Mouse (Mus musculus) naive thymus-derived CD4-positive, alpha-beta T cell, adult 2 months (primary cell): ENCODE results near the gene Tead1.

Experiments
- DNase-seq: peaks from one replicate; pipeline ENCODE4 v3.0.0-alpha.2; 2011; ENCODE audit warnings: low read depth

Gene Tead1

DNA sequence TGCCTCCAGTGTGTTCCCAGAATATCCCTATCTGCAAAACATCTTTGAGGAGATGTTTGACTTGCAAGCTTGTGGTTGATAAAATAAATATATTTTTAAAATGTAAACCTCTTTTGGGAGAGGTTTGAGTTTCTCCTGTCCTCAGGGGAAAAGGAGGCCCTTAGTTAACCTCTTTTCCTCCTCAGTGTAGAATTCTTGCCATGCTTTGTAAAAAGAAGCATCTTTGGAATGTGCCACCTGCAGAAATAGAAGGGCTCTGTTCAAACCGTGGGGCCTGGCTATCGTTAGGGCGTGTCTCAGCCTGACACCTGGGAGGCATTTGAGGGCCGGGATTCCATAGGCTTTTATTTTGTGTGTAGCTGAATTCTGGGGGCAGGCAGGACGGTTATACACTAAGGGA is 51.1 kb downstream of the Tead1 start:
- DNase-seq = no peak

DNA sequence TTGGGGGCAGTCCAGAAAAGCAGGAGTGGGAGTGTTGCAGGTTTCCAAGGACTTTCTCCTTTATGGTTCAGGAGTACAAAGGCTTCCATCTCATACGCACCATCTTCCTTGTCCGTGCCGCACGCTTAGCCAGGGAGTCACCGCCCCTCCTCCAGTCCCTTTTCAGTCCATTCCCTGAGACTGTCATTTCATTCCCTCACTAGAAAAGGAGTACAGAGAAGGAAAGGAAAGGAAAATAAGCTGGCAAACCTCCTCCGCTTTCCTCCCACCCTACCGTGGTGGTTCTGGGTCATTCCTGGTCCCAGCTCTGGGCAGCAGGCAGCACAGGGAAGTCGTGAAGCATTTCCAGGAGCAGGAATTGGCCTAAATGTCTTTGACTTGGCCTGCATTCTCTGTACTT is 52.5 kb downstream of the Tead1 start:
- no peak for DNase-seq

DNA sequence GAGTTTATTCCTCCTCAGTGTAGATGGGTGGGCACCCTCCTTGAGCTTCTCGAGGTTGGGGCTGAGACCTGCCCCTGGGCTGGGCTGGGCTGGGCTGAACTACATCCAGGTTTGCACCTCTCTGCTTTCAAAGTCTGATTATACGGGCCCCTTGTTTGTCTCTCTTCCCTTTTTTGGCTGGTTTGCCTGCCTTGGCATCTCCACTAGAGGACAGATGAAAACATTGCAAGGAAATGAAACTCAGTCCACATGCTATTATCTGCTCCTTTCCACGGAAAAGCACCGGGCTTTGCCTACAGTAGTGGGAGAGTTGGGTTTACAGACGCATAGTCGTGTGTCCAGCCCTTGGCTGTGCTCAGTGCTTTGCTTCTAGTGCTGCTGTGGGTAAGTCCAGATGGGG is 60.1 kb downstream of the Tead1 start:
- DNase-seq = no peak

DNA sequence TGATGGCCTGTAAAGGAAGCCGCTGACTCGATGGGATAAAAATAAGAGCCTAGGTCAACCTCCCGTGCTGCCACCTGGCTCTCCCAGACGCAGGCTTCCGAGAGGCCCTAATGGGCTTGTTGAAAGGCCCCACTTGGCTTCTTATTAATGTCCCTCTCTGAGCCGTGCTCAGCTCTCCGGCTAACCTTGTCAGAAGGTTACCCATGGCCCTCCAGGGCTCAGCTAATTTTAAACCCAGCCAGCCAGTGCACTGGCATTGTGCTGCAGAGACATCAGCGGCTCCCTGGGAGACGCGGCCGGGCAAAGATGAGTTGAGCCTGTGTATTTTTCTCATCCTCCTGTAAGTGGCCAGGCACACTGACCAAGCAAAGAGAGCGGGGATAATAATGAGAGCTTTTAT is 62.7 kb downstream of the Tead1 start:
- DNase-seq = no peak

DNA sequence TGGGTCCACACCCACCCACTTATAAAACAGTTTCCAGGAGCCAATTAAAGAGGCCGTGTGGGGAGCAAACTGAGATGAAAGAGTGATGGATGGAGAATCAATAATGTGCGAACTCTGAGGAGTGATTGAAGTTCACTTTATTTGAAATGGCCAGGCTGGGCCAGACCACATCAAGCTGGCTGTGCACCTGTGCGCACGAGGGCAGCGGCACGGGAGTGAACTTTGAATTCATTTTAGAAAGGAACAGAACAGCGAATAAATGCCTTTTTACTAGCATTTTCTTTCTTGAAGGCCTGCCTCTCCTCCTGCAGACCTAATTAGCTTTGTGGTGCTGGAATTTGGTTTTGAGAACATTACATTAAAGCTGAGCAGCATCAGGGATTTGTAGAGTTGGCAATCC is 63.9 kb downstream of the Tead1 start:
- DNase-seq = no peak

DNA sequence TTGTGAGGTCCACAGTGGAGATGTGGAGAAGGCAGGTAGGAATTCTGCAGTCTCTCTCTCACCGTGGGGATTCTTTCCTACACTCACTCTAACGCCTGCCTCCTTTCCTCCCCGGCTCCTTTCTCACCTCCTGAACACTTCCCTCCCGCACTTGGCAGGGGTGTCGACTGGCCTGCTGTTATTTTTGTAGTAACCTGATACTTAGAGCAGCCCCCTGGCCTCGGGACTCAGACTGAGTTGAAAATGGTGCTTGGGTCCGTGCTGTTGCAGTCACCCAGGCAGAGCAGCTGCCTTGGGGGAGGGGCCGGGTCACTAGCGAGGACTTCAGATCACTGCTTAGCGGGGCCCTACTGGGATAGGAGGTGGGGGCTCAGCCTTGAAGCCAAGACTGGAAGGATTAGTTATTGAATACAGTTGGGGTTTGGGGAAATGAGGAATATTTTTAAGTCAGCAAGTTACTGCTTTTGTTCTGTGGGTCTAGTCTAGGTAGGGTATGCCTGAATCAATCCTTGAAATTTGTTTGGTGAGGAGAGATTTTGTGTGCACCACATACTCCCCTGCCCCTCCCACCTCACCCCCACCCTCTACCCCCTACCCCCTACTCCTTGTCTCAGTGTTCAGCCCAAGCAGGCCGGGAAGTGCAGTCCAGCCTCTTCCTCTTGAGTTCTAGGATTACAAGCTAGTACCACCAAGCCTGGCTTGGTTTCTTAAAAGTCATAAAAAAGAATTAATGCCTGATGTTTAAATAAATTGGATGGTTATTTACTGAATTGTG is 64.7 kb downstream of the Tead1 start:
- no peak for DNase-seq

DNA sequence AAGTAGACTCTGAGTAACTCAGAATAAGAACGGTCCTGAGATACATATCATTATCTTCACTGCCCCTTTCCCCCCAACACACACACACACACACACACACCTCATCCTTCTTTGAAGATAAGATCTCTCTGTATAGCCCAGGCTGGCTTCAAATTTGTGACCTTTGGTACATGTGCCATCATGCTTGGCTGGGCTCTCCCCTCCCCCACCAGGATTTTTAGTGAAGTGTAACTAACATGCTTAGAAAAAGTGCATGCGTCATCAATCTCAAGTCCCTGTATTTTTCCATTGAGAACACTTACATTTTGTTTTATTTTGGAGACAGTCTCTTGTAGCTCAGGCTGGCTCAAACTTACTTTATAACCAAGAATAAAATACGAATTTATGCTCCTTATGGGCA is 68.1 kb downstream of the Tead1 start:
- DNase-seq = no peak

DNA sequence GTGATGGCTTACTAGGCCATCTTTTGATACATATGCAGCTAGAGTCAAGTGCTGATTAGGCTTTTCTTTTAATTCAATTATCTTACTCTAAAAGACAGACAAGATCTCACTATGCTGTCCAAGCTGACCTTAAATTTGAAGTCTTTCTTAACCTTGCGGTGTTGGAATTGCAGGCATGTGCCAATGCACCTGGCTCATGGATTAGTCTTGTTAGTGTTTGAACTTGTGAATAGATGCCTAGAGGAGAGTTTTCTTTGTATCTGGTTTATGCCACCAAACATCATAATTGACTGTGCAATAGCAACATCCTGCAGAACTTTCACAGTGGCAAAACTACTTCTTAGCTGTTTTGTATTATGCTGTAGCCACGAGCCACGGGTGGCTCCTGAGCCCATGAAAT is 68.7 kb downstream of the Tead1 start:
- no peak for DNase-seq

DNA sequence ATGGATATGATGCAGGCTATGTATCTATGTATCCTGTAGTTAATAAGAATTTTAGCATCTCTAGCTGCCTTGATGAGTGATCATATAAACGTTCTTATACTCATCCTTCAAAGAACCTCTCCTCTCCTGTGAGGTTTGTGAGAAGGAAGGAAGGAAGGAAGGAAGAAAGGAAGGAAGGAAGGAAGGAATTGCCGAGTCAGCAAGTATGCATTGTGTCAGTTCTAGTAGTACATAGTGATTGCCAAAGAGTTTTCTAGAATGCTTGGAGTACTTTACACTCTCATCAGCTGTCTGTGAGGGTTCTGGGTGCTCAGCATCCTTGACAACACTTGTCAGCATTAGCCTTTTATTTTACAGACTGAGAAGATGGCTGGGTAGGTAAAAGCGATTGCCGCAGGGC is 69.2 kb downstream of the Tead1 start:
- no peak for DNase-seq

DNA sequence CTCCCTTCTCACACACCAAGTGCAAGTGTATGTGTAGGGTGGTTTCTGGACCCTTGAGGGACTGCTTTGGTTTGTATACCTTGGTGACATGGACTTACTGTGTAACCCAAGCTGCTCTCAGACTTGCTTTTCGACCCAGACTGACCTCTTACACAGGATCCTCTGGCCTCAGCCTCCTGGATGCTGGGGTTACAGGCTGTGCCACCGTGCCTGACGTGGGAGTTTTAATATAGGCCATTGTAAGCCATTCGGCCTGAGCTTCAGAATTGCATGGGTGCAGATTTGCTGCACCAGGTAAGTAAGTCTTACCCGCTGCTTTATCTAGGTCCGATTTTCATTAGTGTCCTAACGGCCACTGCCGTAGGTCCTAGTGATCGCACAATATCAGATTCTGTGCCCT is 71.0 kb downstream of the Tead1 start:
- DNase-seq = no peak

DNA sequence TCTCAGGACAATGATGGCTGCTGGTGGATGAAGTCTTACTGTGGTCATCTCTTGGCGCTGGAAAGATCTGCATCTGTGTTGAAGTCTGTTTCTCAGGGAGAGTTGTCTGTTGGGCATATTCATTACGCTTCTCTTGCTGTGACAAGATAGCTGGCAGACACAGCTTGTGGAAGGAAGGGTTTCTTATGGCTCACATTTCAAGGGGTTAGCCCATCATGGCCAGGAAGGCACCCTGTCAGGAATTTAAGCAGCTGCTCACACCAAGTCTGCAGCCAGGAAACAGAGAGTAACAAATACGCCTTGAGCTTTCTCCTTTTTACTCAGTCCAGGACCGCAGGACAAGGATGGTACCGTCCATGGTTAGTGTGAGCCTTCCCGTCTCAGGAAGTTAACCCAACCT is 73.2 kb downstream of the Tead1 start:
- DNase-seq = no peak

DNA sequence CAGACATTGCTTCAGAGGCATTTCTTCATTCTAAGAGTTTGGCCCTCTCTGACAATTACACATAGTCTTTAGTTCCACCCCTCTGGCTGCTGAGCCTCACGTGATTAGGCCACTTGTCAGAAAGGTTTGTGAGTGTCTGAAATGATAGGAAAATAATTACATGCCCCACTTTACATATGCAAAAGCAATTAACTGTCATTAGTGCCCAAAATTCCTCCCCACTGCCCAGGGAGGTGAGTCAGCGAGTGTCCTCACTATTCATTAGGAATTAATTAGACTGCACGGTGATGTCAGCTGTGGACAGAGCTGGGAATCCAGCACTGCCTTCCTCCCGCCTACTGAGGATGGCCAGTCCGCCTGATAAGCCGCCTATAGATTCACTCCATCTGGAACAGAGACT is 74.2 kb downstream of the Tead1 start:
- DNase-seq = no peak

DNA sequence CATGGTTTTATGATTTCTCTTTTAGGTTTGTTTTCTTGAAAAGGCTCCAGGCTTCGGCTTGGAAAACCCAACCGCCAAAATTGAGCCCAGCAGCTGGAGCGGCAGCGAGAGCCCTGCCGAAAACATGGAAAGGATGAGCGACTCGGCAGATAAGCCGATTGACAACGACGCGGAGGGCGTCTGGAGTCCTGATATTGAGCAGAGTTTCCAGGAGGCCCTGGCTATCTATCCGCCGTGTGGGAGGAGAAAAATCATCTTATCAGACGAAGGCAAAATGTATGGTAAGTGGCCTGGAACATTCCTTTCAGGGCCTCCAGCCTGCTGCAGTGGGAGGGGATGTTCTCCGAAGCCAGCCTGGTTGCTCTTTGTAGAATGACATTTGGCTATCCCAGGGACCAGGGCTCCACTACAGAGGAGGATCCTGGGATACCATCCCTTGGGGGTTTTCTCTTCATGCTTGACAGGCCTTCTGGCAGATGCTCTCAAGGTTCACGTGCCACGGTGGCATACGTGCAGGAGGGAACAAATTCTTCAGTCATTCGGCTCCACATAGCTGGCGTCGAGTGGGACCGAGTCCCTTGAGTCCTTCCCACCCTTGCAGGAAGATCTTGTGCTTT is 80.3 kb downstream of the Tead1 start:
- DNase-seq = no peak

DNA sequence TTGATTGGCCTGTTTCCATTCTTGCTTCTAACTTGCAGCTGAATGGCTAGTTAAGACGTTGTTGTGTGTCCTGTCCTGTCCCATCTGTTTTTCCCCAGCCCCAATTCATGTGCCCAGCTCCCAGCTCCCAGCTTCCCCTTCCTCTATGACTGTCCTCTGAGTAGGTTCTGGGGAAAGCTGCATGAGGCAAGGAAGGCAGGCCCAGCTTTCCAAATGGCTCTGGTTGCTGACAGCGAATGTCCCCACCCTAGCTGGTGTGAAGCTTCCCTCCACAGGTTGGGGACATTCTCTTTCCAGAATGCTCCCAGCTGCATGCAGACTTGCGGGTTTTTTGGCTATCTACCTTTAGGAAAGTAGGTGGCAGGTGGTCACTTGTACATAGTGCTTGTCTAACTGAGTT is 81.2 kb downstream of the Tead1 start:
- no peak for DNase-seq

DNA sequence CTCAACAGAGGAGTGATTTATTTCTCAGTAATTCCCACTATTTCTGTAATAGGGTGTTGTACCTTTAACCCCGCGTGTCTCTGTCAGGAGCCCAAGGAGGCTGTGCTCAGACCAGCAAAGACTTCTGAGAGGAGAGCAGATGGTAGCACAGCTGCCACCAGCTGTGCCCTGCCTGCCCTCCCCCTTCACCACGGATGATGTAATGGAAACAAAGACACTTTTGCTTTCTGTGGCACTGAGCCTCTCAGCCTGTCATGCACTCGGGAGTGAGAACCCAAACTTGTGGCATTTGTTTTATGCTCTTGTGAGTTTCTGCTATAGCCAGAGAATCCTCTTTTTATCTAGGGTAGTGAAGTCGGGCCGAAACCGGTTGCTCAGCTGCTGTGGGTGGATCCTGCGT is 81.7 kb downstream of the Tead1 start:
- no peak for DNase-seq

DNA sequence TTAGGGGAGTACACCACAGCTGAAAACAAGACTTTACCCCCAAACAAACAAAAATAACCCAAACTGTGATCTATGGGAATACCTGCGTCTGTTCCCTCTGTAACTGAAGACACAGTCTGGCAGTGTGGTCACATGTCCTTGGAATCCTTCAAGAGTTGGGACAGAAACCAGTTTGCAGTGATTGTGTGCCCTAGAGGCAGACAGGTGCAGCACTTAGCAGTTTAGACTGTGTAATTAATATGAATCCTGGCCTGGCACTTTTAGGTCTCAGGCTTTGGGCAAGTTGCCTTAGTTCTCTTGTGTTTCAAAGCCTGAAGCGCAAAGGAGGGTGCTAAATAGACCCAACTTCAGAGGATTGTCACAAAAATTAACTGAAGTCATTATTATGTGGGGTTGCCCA is 83.8 kb downstream of the Tead1 start:
- no peak for DNase-seq

DNA sequence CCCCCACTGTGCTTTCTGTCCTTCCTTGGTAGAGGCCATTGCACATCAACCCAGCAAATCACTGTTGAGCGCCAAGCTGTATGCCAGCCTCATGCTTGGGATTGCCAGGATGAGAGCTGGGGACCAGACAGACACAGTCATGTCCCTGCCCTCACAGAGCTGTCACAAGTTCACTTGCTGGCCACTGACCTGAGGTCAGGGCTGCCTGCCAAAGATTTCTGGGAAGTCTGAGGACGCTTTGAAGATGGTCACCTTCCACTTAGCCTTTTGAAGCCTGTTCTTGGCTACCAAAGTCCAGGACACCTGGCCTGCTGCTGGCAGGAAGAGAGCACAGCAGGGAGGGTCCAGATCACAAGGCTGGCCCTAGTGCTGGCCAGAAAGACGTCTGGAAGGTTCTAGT is 84.4 kb downstream of the Tead1 start:
- DNase-seq = no peak

DNA sequence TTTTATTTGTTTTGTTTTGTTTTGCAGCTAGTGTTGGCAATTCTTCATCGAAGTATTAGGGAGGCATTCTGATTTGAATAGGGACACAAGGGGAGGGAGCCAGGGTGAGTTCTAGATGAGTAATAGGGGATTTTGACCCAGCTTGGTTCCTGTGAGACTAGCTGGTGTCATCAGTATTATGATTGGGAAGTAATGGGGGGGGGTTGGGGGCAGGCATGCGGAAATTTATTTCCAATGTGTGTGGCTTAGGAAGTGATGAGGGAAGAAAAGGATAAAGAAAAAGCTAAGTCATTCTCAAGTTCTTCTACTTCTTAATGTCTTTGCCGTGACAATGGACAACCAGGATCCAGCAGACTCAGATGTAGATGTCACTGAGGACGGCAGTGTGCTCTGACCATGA is 85.8 kb downstream of the Tead1 start:
- DNase-seq = no peak

DNA sequence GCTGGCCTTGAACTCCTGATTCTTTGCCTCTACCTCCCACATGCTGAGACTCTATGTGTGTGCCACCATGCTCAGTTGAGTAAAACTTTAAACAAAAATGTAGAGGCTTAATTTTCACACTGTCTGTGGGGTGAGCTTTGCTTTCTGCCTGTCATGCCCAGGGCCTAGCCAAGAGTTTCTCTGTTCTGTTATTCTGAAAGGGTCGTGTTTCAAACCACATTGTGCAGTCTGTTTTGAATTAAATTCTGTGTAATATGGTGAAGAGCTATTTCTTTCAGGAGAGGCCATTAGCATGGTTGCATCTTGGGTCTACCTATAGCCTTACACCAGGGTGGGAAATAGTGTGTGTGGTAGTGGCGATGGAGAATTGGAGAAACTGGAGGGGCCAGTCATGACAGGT is 90.7 kb downstream of the Tead1 start:
- DNase-seq = no peak

DNA sequence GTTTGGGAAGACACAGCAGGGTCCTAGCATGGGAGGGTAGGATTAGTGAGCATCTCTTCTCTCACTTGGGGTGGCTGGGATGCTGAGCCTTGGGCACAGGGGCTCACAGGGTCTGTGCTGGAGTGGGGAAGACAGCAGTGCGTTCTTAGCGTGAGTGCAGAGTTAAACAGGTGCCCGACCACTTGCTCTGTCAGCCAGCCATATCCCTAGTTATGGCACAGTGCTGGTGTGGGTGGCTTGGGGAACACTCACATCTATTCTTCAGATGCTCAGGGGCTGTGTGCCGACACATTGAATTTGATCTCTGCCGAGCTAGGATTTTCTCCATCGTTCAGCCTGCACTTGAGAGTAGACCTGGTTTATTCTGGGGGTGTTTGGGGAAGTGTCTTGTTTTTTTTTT is 92.3 kb downstream of the Tead1 start:
- no peak for DNase-seq

DNA sequence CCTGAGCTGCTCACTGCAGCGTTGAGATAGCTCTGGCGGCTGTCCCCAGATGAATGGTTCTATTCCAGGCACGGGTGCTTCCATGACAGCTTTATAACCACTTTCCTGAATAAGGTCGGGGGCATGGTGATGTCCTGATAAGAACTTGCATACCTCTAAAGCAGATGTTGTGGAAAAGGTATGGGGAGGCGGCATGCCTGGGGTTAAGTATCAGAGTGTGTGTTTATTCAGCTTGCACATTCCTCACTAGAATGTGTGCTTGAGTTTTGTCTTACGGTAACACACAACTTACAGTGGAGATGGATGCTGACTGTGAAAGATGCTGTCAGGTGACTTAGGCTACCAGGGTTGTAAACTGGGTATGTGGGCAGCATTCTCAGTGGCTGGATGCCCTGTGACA is 93.7 kb downstream of the Tead1 start:
- DNase-seq = no peak

DNA sequence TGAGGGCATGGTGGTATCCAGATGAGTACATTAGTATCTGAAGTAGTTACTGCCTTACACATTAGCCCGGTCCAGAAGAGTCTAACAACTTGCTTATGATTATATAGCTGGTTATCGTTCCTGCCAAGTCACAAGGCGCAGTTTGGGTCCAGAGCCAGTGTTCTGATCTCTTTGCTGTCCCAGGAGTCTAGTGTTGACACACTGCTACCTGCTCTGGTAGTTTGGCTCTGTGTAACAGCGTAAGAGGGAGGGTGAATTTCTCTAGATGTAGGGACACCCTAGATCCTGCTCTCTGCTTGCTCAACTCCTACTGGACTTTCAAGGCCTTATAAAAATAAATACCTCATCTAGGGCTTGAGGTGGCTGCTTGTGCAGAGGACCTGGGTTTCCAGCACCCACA is 94.5 kb downstream of the Tead1 start:
- no peak for DNase-seq

DNA sequence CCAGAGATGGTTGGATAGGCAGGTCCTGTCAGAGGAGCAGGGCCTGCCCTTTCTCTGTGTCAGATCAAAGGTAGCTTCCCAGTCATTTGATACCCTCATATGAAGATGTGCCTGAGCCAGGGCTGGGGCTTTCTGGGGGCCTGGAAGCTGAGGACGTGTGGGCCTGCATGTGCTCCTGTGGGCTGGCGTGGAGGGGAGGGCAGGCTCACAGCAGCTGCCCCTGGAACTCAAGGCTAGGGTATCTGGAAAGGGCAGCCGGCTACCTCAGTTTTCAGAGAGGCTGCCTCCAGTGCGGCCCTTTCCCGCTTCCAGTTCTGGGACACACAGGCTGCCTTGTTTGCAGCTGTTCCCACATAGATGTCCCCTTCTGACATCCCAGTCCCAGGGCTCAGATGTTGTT is 96.7 kb downstream of the Tead1 start:
- DNase-seq = no peak

DNA sequence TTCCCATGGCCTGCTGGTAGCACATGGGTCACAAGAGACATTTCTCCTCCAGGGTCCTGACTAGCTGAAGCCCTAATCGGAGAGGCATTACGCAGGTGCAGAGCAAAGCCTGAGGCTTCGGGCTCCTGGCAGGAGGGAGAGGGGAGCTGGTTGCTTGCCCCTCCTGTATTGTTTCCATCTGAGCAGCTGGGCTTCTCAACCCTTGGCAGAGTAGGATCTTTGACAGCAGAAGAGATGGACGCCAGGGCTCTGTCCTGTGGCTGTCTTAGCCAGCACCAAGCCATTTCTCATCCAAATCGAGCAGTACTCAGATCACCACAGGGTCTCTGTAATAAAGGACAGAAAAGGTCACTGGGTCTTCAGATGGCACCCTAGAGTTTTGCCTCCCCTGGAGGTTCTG is 97.6 kb downstream of the Tead1 start:
- no peak for DNase-seq
